Mouse (Mus musculus): ENCODE data around the gene Arrdc5. TPM values are rescaled to one million over a fixed set of nuclear protein-coding genes. Genes with fewer than 3 reads are reported as not detected.
A peak's percentile ranks its signal among the peaks of the same experiment; 100 is the strongest.

Gene Arrdc5
- polyA plus RNA-seq, 1 experiment from 2014 or later = not detected

DNA sequence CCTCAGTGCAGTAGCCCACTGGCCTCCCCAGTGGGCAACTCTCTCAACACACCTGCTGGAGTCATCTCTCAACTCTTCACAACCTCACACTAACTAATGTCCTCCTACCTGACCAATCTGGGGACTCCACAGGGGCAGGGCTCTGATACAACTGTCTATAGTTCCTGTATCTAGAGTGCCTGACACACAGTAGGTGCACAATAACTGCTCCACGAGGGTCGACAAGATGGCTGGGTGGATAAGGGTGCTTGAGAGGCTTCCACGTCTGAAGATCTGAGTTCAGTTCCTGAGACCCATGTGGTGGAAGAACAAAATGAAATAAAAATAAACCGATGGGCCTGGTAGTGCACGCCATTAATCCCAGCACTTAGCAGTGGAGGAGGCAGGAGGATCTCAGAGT, 26.1 kb downstream of the Arrdc5 start:
- H3K9me3 ChIP-seq = no peaks in the 10 kb centered on the region
- no peak overlapping the region for H3K4me2 ChIP-seq
- H3K27ac ChIP-seq = no peak overlapping the region
- no peak overlapping the region for H3K9ac ChIP-seq
- 87% methylated on average over 5 of the region's 5 CpGs for whole genome bisulfite sequencing
- no peaks in the 10 kb centered on the region for H3K27me3 ChIP-seq (replicated peaks)
- ATAC-seq (ENCODE audit: insufficient read depth, low FRiP score, low read depth) = no peak
- H3K36me3 ChIP-seq = peaks cover 17% of the 10 kb centered on the region
- H3K4me3 ChIP-seq (replicated peaks) = no peak overlapping the region
- peaks cover 22% of the 10 kb centered on the region; the same call in 1 of the 2 replicates for H3K4me1 ChIP-seq

GRCm38 (mm10) chr17:56273482-56273881, 26.6 kb downstream of the Arrdc5 start:
- H3K4me2 ChIP-seq = no peak overlapping the region
- peaks cover 17% of the 10 kb centered on the region for H3K36me3 ChIP-seq
- H3K4me3 ChIP-seq (replicated peaks) = no peak overlapping the region
- no peaks in the 10 kb centered on the region for H3K9me3 ChIP-seq
- peak overlapping the region; percentile 35; the same call in 1 of the 2 replicates for H3K27ac ChIP-seq
- H3K27me3 ChIP-seq (replicated peaks) = no peaks in the 10 kb centered on the region
- H3K4me1 ChIP-seq = peaks cover 24% of the 10 kb centered on the region; the same call in 1 of the 2 replicates
- no peak for ATAC-seq (ENCODE audit: insufficient read depth, low FRiP score, low read depth)
- 89% methylated on average over 7 of the region's 7 CpGs for WGBS
- H3K9ac ChIP-seq = no peak overlapping the region

GRCm38 (mm10) chr17:56272644-56273043, 27.4 kb downstream of the Arrdc5 start:
- Histone ChIP-seq H3K36me3 (peaks cover 17% of the 10 kb centered on the region), H3K4me2 (no peak overlapping the region), H3K27ac (peak overlapping the region; percentile 35; the same call in 1 of the 2 replicates), H3K9ac (no peak overlapping the region), H3K9me3 (no peaks in the 10 kb centered on the region), H3K4me1 (peaks cover 24% of the 10 kb centered on the region; the same call in 1 of the 2 replicates), H3K4me3 (replicated peaks) (no peak overlapping the region), H3K27me3 (replicated peaks) (no peaks in the 10 kb centered on the region)
- ATAC-seq (ENCODE audit: insufficient read depth, low FRiP score, low read depth) = no peak
- WGBS = 65% methylated on average over 3 of the region's 3 CpGs

GRCm38 (mm10) chr17:56271609-56272253, 28.4 kb downstream of the Arrdc5 start:
- no peak overlapping the region for H3K4me2 ChIP-seq
- 81% methylated on average over 12 of the region's 12 CpGs for WGBS
- peaks cover 17% of the 10 kb centered on the region for H3K36me3 ChIP-seq

DNA sequence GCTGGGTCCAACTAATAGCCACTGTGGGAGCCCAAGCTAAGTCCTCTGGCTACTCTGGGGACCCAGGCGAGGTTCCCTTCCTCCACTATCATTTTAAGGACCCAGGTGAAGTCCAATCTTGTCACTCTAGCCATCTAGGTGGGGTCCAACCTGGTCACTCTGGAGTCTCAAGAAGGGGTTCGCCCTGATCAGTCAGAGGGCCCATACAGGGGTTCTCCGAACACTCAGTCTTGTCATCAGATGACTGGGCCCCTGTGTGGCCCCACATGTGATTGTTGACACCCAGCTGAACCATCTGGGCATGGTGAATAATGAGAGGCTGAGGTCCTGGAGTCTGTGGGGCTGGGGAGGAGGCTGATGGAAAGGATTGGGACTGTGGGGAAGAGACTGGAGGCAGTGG, 30.3 kb downstream of the Arrdc5 start:
- no peaks in the 10 kb centered on the region for H3K9me3 ChIP-seq
- H3K4me1 ChIP-seq = peaks cover 24% of the 10 kb centered on the region; the same call in 1 of the 2 replicates
- WGBS = 62% methylated on average over 3 of the region's 3 CpGs
- no peak for ATAC-seq (ENCODE audit: insufficient read depth, low FRiP score, low read depth)
- peak overlapping the region; percentile 86; the same call in 1 of the 2 replicates for H3K27ac ChIP-seq
- H3K4me2 ChIP-seq = peak overlapping the region; percentile 73
- peak overlapping the region; percentile 42; the same call in 1 of the 2 replicates for H3K4me3 ChIP-seq (replicated peaks)
- peaks cover 21% of the 10 kb centered on the region for H3K36me3 ChIP-seq
- no peak overlapping the region for H3K9ac ChIP-seq
- H3K27me3 ChIP-seq (replicated peaks) = no peaks in the 10 kb centered on the region

More at GRCm38 (mm10) chr17:56271609-56272253, 28.4 kb downstream of the Arrdc5 start:
- no peak overlapping the region for H3K4me3 ChIP-seq (replicated peaks)
- H3K9me3 ChIP-seq = no peaks in the 10 kb centered on the region
- no peaks in the 10 kb centered on the region for H3K27me3 ChIP-seq (replicated peaks)
- no peak for ATAC-seq (ENCODE audit: insufficient read depth, low FRiP score, low read depth)
- H3K4me1 ChIP-seq = peaks cover 24% of the 10 kb centered on the region; the same call in 1 of the 2 replicates
- H3K27ac ChIP-seq = no peak overlapping the region
- no peak overlapping the region for H3K9ac ChIP-seq

DNA sequence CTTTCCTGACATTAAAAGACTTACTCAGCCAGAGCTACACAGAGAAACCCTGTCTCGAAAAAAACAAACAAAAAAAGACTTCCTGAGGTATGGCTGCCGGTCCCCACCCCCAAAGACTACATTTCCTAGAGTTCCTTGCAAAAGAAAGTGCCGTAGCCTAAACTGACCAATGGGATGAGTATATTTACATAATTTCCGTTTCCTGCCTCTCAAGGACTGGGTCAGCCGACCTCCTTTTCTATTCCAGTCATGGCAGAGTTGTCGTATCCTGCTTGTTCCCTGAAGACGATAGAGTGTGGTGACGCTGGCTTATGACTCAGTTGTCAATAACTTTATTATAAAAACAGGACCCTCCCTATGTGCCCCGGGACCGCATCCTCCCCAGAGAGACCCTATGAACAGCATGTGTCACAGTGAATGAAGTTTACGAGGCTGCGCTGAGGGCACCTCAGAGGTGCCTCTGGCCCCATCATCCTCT, 30.9 kb downstream of the Arrdc5 start:
- peaks cover 21% of the 10 kb centered on the region for H3K36me3 ChIP-seq
- peak overlapping the region; percentile 42 for H3K4me3 ChIP-seq (replicated peaks)
- H3K9me3 ChIP-seq = no peaks in the 10 kb centered on the region
- peak; percentile 82 for ATAC-seq (ENCODE audit: insufficient read depth, low FRiP score, low read depth)
- no peak overlapping the region for H3K9ac ChIP-seq
- H3K4me1 ChIP-seq = peaks cover 24% of the 10 kb centered on the region; the same call in 1 of the 2 replicates
- 22% methylated on average over 12 of the region's 12 CpGs for WGBS
- H3K27ac ChIP-seq = peak overlapping the region; percentile 86
- no peaks in the 10 kb centered on the region for H3K27me3 ChIP-seq (replicated peaks)
- H3K4me2 ChIP-seq = peak overlapping the region; percentile 73

DNA sequence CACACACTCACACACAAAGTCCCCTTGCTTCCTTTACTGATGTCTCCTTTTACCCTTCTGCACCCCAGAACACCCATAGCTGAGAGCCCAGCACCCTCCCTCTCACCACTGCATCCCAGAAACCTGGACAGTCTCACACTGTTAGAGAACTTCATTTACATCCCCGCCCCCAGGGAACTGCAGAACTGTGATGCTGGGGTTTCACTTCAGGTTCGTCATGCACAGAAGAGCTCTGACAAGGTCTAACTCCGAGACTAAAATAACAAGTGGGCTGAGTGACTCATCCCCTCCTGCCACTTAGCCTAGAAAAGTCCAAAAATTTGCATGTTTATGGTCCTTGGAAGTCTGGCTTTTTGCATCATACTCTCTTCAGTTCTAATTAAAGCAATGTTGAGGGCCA, 33.8 kb downstream of the Arrdc5 start:
- Histone ChIP-seq H3K36me3 (peaks cover 22% of the 10 kb centered on the region), H3K4me3 (replicated peaks) (no peak overlapping the region), H3K4me1 (peaks cover 15% of the 10 kb centered on the region; the same call in 1 of the 2 replicates), H3K27me3 (replicated peaks) (no peaks in the 10 kb centered on the region), H3K9ac (no peak overlapping the region), H3K9me3 (no peaks in the 10 kb centered on the region), H3K27ac (no peak overlapping the region), H3K4me2 (no peak overlapping the region)
- WGBS = 53% methylated on average over 3 of the region's 3 CpGs
- no peak for ATAC-seq (ENCODE audit: insufficient read depth, low FRiP score, low read depth)

GRCm38 (mm10) chr17:56265869-56266268, 34.2 kb downstream of the Arrdc5 start:
- H3K27ac ChIP-seq = no peak overlapping the region
- H3K9ac ChIP-seq = no peak overlapping the region
- H3K36me3 ChIP-seq = peaks cover 18% of the 10 kb centered on the region
- no peaks in the 10 kb centered on the region for H3K27me3 ChIP-seq (replicated peaks)
- H3K4me1 ChIP-seq = peaks cover 18% of the 10 kb centered on the region; the same call in 1 of the 2 replicates
- ATAC-seq (ENCODE audit: insufficient read depth, low FRiP score, low read depth) = no peak
- H3K4me2 ChIP-seq = no peak overlapping the region
- 77% methylated on average over 3 of the region's 3 CpGs for WGBS
- no peak overlapping the region for H3K4me3 ChIP-seq (replicated peaks)
- no peaks in the 10 kb centered on the region for H3K9me3 ChIP-seq

GRCm38 (mm10) chr17:56265011-56265410, 35.1 kb downstream of the Arrdc5 start:
- WGBS = 90% methylated on average over 4 of the region's 4 CpGs
- Histone ChIP-seq H3K9me3 (no peaks in the 10 kb centered on the region), H3K9ac (no peak overlapping the region), H3K27ac (no peak overlapping the region), H3K4me1 (peaks cover 19% of the 10 kb centered on the region; the same call in 1 of the 2 replicates), H3K4me2 (no peak overlapping the region), H3K4me3 (replicated peaks) (no peak overlapping the region), H3K36me3 (peaks cover 18% of the 10 kb centered on the region), H3K27me3 (replicated peaks) (no peaks in the 10 kb centered on the region)
- ATAC-seq (ENCODE audit: insufficient read depth, low FRiP score, low read depth) = no peak

DNA sequence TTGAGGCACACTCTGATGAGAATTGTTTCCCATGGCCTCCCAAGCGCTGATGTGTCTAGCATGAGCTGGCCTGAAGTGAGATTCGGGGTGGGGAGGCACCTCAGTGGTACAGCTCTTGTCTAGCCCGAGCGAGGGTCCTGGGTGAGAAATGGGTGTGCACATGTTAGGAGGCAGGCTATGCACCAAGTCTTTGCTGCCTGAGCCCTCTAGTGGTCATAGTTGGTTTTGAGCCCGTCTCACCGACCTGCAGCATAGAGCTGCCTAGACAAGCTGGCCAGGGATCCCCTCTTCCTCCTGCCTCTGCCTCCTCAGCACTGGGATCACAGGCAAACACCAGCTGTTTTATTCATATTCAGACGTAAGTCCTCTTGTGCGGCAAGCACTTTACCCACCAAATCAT, 36.1 kb downstream of the Arrdc5 start:
- Histone ChIP-seq H3K4me3 (replicated peaks) (no peak overlapping the region), H3K4me2 (no peak overlapping the region), H3K9ac (no peak overlapping the region), H3K9me3 (no peaks in the 10 kb centered on the region), H3K27me3 (replicated peaks) (no peaks in the 10 kb centered on the region), H3K27ac (no peak overlapping the region), H3K4me1 (peaks cover 22% of the 10 kb centered on the region), H3K36me3 (peaks cover 20% of the 10 kb centered on the region)
- WGBS = 16% methylated on average over 8 of the region's 8 CpGs
- ATAC-seq (ENCODE audit: insufficient read depth, low FRiP score, low read depth) = peak; percentile 63; the same call in 1 of the 2 replicates

GRCm38 (mm10) chr17:56262645-56263094, 37.4 kb downstream of the Arrdc5 start:
- Histone ChIP-seq H3K36me3 (peaks cover 26% of the 10 kb centered on the region), H3K4me3 (replicated peaks) (no peak overlapping the region), H3K9ac (no peak overlapping the region), H3K27ac (no peak overlapping the region), H3K9me3 (no peaks in the 10 kb centered on the region), H3K4me2 (no peak overlapping the region), H3K27me3 (replicated peaks) (no peaks in the 10 kb centered on the region), H3K4me1 (peaks cover 31% of the 10 kb centered on the region)
- 67% methylated on average over 3 of the region's 3 CpGs for WGBS
- no peak for ATAC-seq (ENCODE audit: insufficient read depth, low FRiP score, low read depth)

DNA sequence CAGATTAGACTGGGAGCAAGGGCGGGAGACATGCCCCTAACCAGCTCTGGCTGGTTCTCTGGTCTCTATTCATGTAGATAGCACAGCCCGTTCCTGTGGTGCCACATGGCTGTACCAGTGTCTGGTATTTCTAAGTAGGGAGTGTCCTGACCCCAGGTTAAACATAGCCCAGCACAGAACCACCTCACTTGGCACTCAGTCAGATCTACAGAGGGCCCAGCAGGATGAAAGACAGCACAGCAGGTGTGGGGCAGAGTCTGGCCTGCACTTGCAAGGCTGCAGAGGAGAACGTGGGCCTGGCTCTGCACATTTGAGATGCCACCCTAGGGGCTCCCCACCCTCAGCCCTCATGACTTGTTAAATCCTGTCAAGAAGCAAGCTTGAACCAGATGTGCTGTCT, 38.9 kb downstream of the Arrdc5 start:
- no peak for ATAC-seq (ENCODE audit: insufficient read depth, low FRiP score, low read depth)
- Histone ChIP-seq H3K27me3 (replicated peaks) (no peaks in the 10 kb centered on the region), H3K4me1 (peaks cover 35% of the 10 kb centered on the region), H3K9me3 (no peaks in the 10 kb centered on the region), H3K36me3 (peaks cover 26% of the 10 kb centered on the region), H3K4me2 (no peak overlapping the region), H3K9ac (no peak overlapping the region), H3K4me3 (replicated peaks) (no peak overlapping the region), H3K27ac (no peak overlapping the region)
- 69% methylated on average over 3 of the region's 3 CpGs for WGBS
